Mouse (Mus musculus) CH12.LX (cell line): ENCODE results near the gene Pde4b. TPM values are rescaled to one million over a fixed set of nuclear protein-coding genes. Genes with fewer than 3 reads are reported as not detected.

Source experiments
- DNase-seq: peaks from one replicate; pipeline ENCODE4 v3.0.0-alpha.2; 2013; ENCODE audit errors: extremely low read depth
- H3K27ac ChIP-seq: 2 replicates; pipeline ENCODE4 v1.5.1; 2012; ENCODE audit warnings: low read depth, mild to moderate bottlenecking, control low read depth, moderate library complexity; ENCODE audit not compliant: insufficient read depth
- H3K27me3 ChIP-seq: replicated peaks from 2 replicates; pipeline ENCODE3; 2012; ENCODE audit warnings: inconsistent platforms
- H3K36me3 ChIP-seq, 2 experiments: replicated peaks in 1 of 2; 2 replicates each; pipeline versions ENCODE3 to v1.6.1; 2012; ENCODE audit warnings: inconsistent platforms in 1 of 2, low read length in 1 of 2, mild to moderate bottlenecking in 1 of 2, mixed read lengths in 1 of 2, moderate library complexity in 1 of 2; ENCODE audit not compliant: control insufficient read depth in 1 of 2, insufficient read depth in 1 of 2
- H3K4me1 ChIP-seq, 2 experiments: 2 replicates each; pipeline ENCODE4 v1.6.1; 2012; ENCODE audit warnings: inconsistent platforms in 1 of 2, moderate library complexity in 1 of 2; ENCODE audit not compliant: insufficient read depth in 2 of 2, control insufficient read depth in 1 of 2
- H3K4me2 ChIP-seq: 2 replicates; pipeline ENCODE4 v1.6.1; 2012; ENCODE audit warnings: low read depth, mild to moderate bottlenecking, control low read depth; ENCODE audit not compliant: poor library complexity, insufficient read depth, severe bottlenecking
- H3K4me3 ChIP-seq, 3 experiments: fragments of 150-350 bp in 1 of 3; sonication (generic) in 1 of 3; replicated peaks in 1 of 3; 2 replicates each; pipeline versions ENCODE3 to v1.5.1; 2011 to 2012; ENCODE audit warnings: low read depth in 2 of 3, low read length in 2 of 3, mild to moderate bottlenecking in 2 of 3, moderate library complexity in 2 of 3, control low read depth in 1 of 3, improper control_type of control experiment in 1 of 3, inconsistent platforms in 1 of 3, mixed read lengths in 1 of 3; ENCODE audit not compliant: poor library complexity in 1 of 3
- H3K79me2 ChIP-seq: replicated peaks from 2 replicates; pipeline ENCODE4 v1.6.1; 2012; ENCODE audit warnings: mild to moderate bottlenecking, moderate library complexity; ENCODE audit not compliant: control insufficient read depth, poor library complexity, insufficient read depth, severe bottlenecking; ENCODE audit errors: extremely low read depth
- H3K9ac ChIP-seq: 2 replicates; pipeline ENCODE4 v1.6.1; 2012; ENCODE audit warnings: low read depth, mild to moderate bottlenecking, control low read depth, moderate library complexity; ENCODE audit not compliant: insufficient read depth
- H3K9me3 ChIP-seq: replicated peaks from 2 replicates; pipeline ENCODE3; 2012; ENCODE audit warnings: low read length, inconsistent platforms, mixed read lengths
- BHLHE40 ChIP-seq: IDR thresholded peaks from 2 replicates; pipeline ENCODE4 v1.6.1; 2011; ENCODE audit warnings: mild to moderate bottlenecking, low read depth, low read length, improper control_type of control experiment
- CTCF ChIP-seq, 2 experiments: IDR thresholded peaks in 1 of 2; conservative IDR thresholded peaks in 1 of 2; 2 replicates each; pipeline ENCODE4 v1.5.1; 2011 to 2012; ENCODE audit warnings: low read depth in 2 of 2, low read length in 2 of 2, improper control_type of control experiment in 1 of 2, inconsistent platforms in 1 of 2, mild to moderate bottlenecking in 1 of 2, moderate library complexity in 1 of 2
- E2F4 ChIP-seq: IDR thresholded peaks from 2 replicates; pipeline ENCODE4 v1.6.1; 2011; ENCODE audit warnings: low read depth, low read length, improper control_type of control experiment; ENCODE audit not compliant: insufficient replicate concordance
- ELF1 ChIP-seq: IDR thresholded peaks from 2 replicates; pipeline ENCODE4 v1.6.1; 2014; ENCODE audit warnings: low read depth, mild to moderate bottlenecking, inconsistent platforms, low read length, improper control_type of control experiment
- ETS1 ChIP-seq: conservative IDR thresholded peaks from 2 replicates; pipeline ENCODE4 v1.6.1; 2012; ENCODE audit warnings: low read depth, mild to moderate bottlenecking, inconsistent platforms, low read length, improper control_type of control experiment, moderate library complexity
- IRF4 ChIP-seq: IDR thresholded peaks from 2 replicates; pipeline ENCODE4 v1.6.1; 2014; ENCODE audit warnings: low read depth, mild to moderate bottlenecking, inconsistent platforms, low read length, improper control_type of control experiment
- KAT2A ChIP-seq: IDR thresholded peaks from 2 replicates; pipeline ENCODE4 v1.6.1; 2012; ENCODE audit warnings: low read length, improper control_type of control experiment, inconsistent platforms; ENCODE audit not compliant: insufficient replicate concordance
- MEF2A ChIP-seq: IDR thresholded peaks from 2 replicates; pipeline ENCODE4 v1.6.1; 2014; ENCODE audit warnings: low read depth, mild to moderate bottlenecking, inconsistent platforms, low read length, improper control_type of control experiment, borderline replicate concordance
- MXI1 ChIP-seq: IDR thresholded peaks from 2 replicates; pipeline ENCODE4 v1.6.1; 2011; ENCODE audit warnings: mild to moderate bottlenecking, low read depth, low read length, improper control_type of control experiment
- MYC ChIP-seq: IDR thresholded peaks from 2 replicates; pipeline ENCODE4 v1.6.1; 2011; ENCODE audit warnings: low read depth, mild to moderate bottlenecking, improper control_type of control experiment, low read length
- NELFE ChIP-seq: IDR thresholded peaks from 2 replicates; pipeline ENCODE4 v1.6.1; 2011; ENCODE audit warnings: low read depth, low read length, improper control_type of control experiment
- NRF1 ChIP-seq: IDR thresholded peaks from 2 replicates; pipeline ENCODE4 v1.6.1; 2014; ENCODE audit warnings: low read depth, mild to moderate bottlenecking, inconsistent platforms, low read length, improper control_type of control experiment, moderate library complexity
- PAX5 ChIP-seq: IDR thresholded peaks from 2 replicates; pipeline ENCODE4 v1.6.1; 2012; ENCODE audit warnings: low read length, inconsistent platforms, mixed read lengths
- RCOR1 ChIP-seq: conservative IDR thresholded peaks from 2 replicates; pipeline ENCODE4 v1.6.1; 2012; ENCODE audit warnings: low read depth, mild to moderate bottlenecking, inconsistent platforms, low read length, improper control_type of control experiment
- SMC3 ChIP-seq: IDR thresholded peaks from 2 replicates; pipeline ENCODE4 v1.6.1; 2011; ENCODE audit warnings: low read depth, low read length, improper control_type of control experiment
- UBTF ChIP-seq: IDR thresholded peaks from 2 replicates; pipeline ENCODE4 v1.6.1; 2012; ENCODE audit warnings: low read depth, mild to moderate bottlenecking, inconsistent platforms, low read length, improper control_type of control experiment, moderate library complexity
- USF2 ChIP-seq: conservative IDR thresholded peaks from 2 replicates; pipeline ENCODE4 v1.6.1; 2011; ENCODE audit warnings: low read depth, low read length, improper control_type of control experiment
- ZNF384 ChIP-seq: IDR thresholded peaks from 2 replicates; pipeline ENCODE4 v1.6.1; 2012; ENCODE audit warnings: low read depth, low read length, improper control_type of control experiment, inconsistent platforms
- dilution Hi-C: fragments of 300-500 bp; cut with MboI; formaldehyde crosslinking; loops from 2 replicates; pipeline ENCODE4 v1.14.3; 2020; ENCODE audit warnings: low sequenced_read_pairs; ENCODE audit not compliant: extremely low pct_unique_long_range_greater_than_20kb, extremely low pct_ligation_motif_present
- in situ Hi-C: fragments of 300-500 bp; cut with MboI; formaldehyde crosslinking; loops from 3 replicates; pipeline ENCODE4 v1.14.3; 2019; ENCODE audit warnings: low sequenced_read_pairs, low pct_ligation_motif_present, low pct_unique_long_range_greater_than_20kb, mixed read lengths
- polyA plus RNA-seq: library from polyadenylated mRNA; unstranded; fragments of >175 nt; gene quantifications from 2 replicates; pipeline ENCODE4 v1.2.1, GENCODE M21; 2012; ENCODE audit warnings: low read depth; ENCODE audit not compliant: insufficient read length
- total RNA-seq, 2 experiments: library from RNA; depleted of rRNA; stranded (reverse); fragments of 300-350 nt in 1 of 2; fragments of >200 nt in 1 of 2; gene quantifications; 2 replicates each; pipeline ENCODE4 v1.2.3; 2012 to 2014

Pde4b gene
- total and polyA plus RNA-seq, 3 experiments: 9.6 to 24.2 (median 21.8) TPM

DNA sequence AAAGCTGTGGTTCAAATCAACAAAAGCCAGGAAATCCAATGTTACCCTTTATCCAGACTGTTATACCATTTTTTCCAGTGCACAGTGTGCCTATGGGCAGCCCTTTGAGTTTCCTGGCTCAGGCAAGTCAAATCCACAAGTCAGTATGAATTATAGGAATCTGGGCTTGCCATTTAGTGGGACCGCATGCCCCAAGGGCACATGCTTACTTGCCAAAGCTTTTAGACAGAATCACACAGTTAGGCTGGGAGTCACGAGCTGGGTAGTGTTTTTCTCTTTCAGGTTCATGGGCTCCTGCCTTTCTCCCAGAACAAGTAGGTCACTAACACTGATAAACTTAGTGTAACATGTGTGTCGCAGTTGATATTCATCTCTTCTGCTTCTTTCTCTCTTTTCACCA lies 409.9 kb downstream of the Pde4b start:
- Histone ChIP-seq H3K79me2 (no peaks in the 10 kb centered on the region), H3K36me3 (no peaks in the 10 kb centered on the region), H3K9me3 (no peaks in the 10 kb centered on the region), H3K4me2 (no peak overlapping the region), H3K27me3 (no peaks in the 10 kb centered on the region), H3K27ac (no peak overlapping the region), H3K4me3 (no peak overlapping the region), H3K9ac (no peak overlapping the region), H3K4me1 (peaks cover 3 to 5% of the 10 kb centered on the region in 2 experiments; a peak in 3 of 4 replicates)
- no peak for TF ChIP-seq KAT2A
- TF ChIP-seq SMC3: no peak
- TF ChIP-seq IRF4: no peak
- no peak for TF ChIP-seq RCOR1
- TF ChIP-seq UBTF: no peak
- no peak for TF ChIP-seq USF2
- TF ChIP-seq NRF1: no peak
- no peak for TF ChIP-seq MXI1
- TF ChIP-seq MEF2A: no peak
- no peak for DNase-seq
- dilution Hi-C loops: loop anchor here (25.0 kb wide), 1 partner anchor 260 kb away; no protein-coding TSS in a partner anchor
- in situ Hi-C loops: loop anchor here (5.0 to 25.0 kb wide), 2 partner anchors 155 to 465 kb away; no protein-coding TSS in a partner anchor

DNA sequence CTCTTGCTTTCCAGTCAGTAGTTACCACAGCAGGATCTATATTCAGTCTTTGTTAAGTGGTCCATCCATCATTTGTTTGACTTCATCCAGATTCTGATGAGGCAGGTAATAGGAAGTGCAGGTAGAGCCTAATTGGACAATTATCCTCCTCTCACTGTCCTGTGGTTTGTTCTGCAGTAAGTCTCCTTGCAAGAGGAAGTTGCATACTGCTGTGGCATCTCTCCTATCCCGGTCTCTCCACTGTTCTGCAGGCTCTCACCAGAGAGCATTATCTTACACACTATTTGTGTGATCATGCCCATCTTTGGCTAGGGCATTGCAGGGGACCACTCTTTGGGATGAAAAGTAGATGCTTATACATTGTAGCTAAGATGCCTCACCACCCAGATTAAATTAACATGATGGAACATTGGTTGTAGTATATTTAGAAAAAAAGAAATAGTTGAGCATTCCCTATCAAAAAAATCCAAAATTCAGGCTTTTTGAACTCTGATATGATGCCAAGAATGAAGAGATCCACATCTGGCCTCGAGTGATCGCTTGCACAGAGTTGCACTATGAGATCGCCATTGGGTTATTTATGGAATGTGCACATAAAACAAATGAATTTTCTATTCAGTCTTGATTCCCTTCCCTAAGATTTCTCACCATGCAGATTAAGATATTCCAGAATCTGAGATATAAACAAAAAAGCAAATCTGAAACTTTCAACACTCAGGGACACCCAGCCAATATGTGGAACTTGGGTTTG lies 411.0 kb downstream of the Pde4b start:
- no peak overlapping the region for H3K4me2 ChIP-seq
- H3K4me1 ChIP-seq: peaks cover 5 to 7% of the 10 kb centered on the region in 2 experiments
- H3K79me2 ChIP-seq: no peaks in the 10 kb centered on the region
- no peaks in the 10 kb centered on the region for H3K27me3 ChIP-seq
- H3K4me3 ChIP-seq: no peak overlapping the region
- H3K9ac ChIP-seq: no peak overlapping the region
- no peak overlapping the region for H3K27ac ChIP-seq
- DNase-seq: no peak
- in situ Hi-C loops: loop anchor here (5.0 to 25.0 kb wide), 2 partner anchors 154 to 464 kb away; no protein-coding TSS in a partner anchor
- TF ChIP-seq PAX5 (no peak), KAT2A (no peak), MYC (no peak), ZNF384 (no peak), ELF1 (no peak), CTCF (conservative IDR thresholded peaks at IDR 0.05 in 1 of 2, IDR thresholded peaks at IDR 0.05 in 1 of 2; ENCODE audit: low read depth in 2 of 2, low read length in 2 of 2) (no peak), E2F4 (no peak), BHLHE40 (no peak), IRF4 (no peak), RCOR1 (no peak), NELFE (no peak), SMC3 (no peak), ETS1 (no peak)
- H3K9me3 ChIP-seq: no peaks in the 10 kb centered on the region
- no peaks in the 10 kb centered on the region for H3K36me3 ChIP-seq
- dilution Hi-C loops: loop anchor here (25.0 kb wide), 1 partner anchor 261 kb away; no protein-coding TSS in a partner anchor
